ENCODE assay signal across 9 mouse cellular contexts in the genomic region with DNA sequence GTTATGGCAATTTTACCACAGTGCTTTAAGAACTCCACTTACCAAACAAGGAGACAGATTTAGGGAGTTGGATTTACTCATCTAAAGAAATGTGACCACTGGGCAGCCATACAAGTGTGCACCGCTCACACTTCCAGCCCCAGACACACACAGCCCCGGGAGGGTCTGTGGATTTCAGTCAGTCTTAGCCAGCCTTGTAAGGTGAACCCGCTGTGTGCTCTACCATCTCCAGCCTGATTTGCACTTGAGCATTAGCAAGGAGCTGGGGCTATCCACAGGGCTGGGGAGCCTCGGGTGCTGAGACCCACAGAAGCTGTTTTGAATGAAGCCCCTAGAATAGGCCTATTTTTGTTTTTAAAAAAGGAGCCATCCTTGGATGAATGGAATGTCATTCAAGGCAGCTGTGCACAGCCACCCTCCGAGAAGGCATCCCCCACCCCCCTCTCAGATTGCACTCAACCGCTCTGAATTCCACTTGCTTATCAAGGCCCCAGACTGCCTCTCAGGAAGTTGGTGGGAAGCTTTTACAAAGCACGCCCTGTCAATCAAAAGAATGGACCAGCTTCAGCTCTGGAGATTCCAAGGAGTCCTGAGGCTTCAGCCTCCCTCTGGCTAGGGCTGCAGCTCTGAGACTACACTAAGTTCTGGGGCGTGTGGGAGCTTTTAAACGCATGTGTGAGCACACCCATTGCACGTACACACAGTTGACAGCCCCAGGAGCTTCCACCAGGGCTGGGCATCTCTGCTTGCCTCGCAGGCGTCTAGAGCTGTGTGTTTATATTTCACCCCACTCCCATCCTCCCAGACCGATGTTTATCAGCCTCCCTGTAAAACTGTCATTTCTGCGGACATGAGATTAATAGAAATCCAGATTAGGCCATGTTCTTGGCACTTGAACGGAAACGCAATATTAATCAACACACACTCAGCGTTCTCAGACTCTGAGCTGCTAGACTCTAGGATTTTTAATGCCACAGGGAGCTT. TPM values are rescaled to one million over a fixed set of nuclear protein-coding genes. Genes with fewer than 3 reads are reported as not detected.
A peak's percentile ranks its signal among the peaks of the same experiment; 100 is the strongest.
DNase-seq lines count a peak whose midpoint lies in the region; ATAC-seq and TF ChIP-seq lines count a peak whose summit lies in the region.
"Had no signal": no experiment of that assay in that cellular context is flagged by ENCODE, and none has a peak within 500 bp of the region (broad histone marks: within the 10 kb centered on the region; RNA-seq: fewer than 3 reads in every experiment).

No protein-coding gene starts in this region.

- TF ChIP-seq CTCF in kidney, adult 2 months (conservative IDR thresholded peaks at IDR 0.05; ENCODE audit: insufficient read depth, insufficient read length, low read depth, low read length): no peak

- 41% methylated on average over 17 of the region's 17 CpGs for WGBS in kidney, adult 2 months
- 18% methylated on average over 17 of the region's 17 CpGs for WGBS in embryonic facial prominence, embryonic 14.5 days
- 10% methylated on average over 17 of the region's 17 CpGs for WGBS in kidney, embryonic 16.5 days

- H3K36me3 ChIP-seq in kidney, adult 2 months (ENCODE audit: control insufficient read depth, insufficient read depth, low read length): no peaks in the 10 kb centered on the region; the same call in none of the 2 replicates
- peaks cover 7% of the 10 kb centered on the region; the same call in 1 of the 2 replicates for H3K36me3 ChIP-seq in embryonic facial prominence, embryonic 14.5 days (ENCODE audit: control insufficient read depth, insufficient read depth, low read length)
- peaks cover 3% of the 10 kb centered on the region for H3K36me3 ChIP-seq in kidney, embryonic 16.5 days (ENCODE audit: insufficient read depth, low read length)

- no peaks in the 10 kb centered on the region for H3K27me3 ChIP-seq in kidney, adult 2 months (replicated peaks; ENCODE audit: control insufficient read depth, insufficient read depth, low read length)
- H3K27me3 ChIP-seq in embryonic facial prominence, embryonic 14.5 days (replicated peaks; ENCODE audit: control insufficient read depth, insufficient read depth, low read length): no peaks in the 10 kb centered on the region
- no peaks in the 10 kb centered on the region for H3K27me3 ChIP-seq in kidney, embryonic 16.5 days (ENCODE audit: insufficient read depth, low read length)
- H3K27me3 ChIP-seq: Patski had no signal

- TF ChIP-seq POLR2A in kidney, adult 2 months (IDR thresholded peaks at IDR 0.05; ENCODE audit: low read depth, low read length): no peak

- 0 out of 2 replicates have a peak overlapping the region, but pooled peaks have one; percentile 32 for H3K27ac ChIP-seq in kidney, adult 2 months (ENCODE audit: insufficient read depth, low read depth, low read length)
- H3K27ac ChIP-seq in embryonic facial prominence, embryonic 14.5 days (replicated peaks; ENCODE audit: low read depth, low read length): peak overlapping the region; percentile 68
- H3K27ac ChIP-seq in kidney, embryonic 16.5 days (ENCODE audit: low read length): peak overlapping the region; percentile 66

- H3K4me1 ChIP-seq in kidney, adult 2 months (ENCODE audit: control insufficient read depth, insufficient read depth, low read length): peaks cover 8% of the 10 kb centered on the region; the same call in 1 of the 2 replicates
- H3K4me1 ChIP-seq in embryonic facial prominence, embryonic 14.5 days (ENCODE audit: control insufficient read depth, insufficient read depth, low read length): peaks cover 32% of the 10 kb centered on the region
- peaks cover 46% of the 10 kb centered on the region for H3K4me1 ChIP-seq in kidney, embryonic 16.5 days (ENCODE audit: insufficient read depth, low read length)

- DNase-seq in kidney, adult 2 months: peak; percentile 59
- no peak for DNase-seq in kidney, adult 18-20 months
- peak; percentile 88 for DNase-seq in embryonic facial prominence, embryonic 14.5 days (ENCODE audit: low spot score)
- peak; percentile 79 for DNase-seq in mesoderm, embryonic 11.5 days (ENCODE audit: low read depth, low spot score)
- DNase-seq in thymus, postnatal 4 days: no peak
- no peak for DNase-seq in layer of hippocampus, adult 18-20 months (ENCODE audit: low spot score in 2 of 2)

- no peaks in the 10 kb centered on the region for H3K9me3 ChIP-seq in embryonic facial prominence, embryonic 14.5 days (ENCODE audit: control insufficient read depth, low read length)
- no peaks in the 10 kb centered on the region for H3K9me3 ChIP-seq in kidney, embryonic 16.5 days (ENCODE audit: low read length)

- H3K4me3 ChIP-seq in kidney, adult 2 months (ENCODE audit: insufficient read depth, low read depth, low read length): no peak overlapping the region
- no peak overlapping the region for H3K4me3 ChIP-seq in embryonic facial prominence, embryonic 14.5 days (ENCODE audit: low read depth, low read length)
- no peak overlapping the region for H3K4me3 ChIP-seq in kidney, embryonic 16.5 days (ENCODE audit: low read length)

- peak; percentile 74 for ATAC-seq in embryonic facial prominence, embryonic 14.5 days (ENCODE audit: low read depth)
- peak; percentile 81 for ATAC-seq in kidney, embryonic 16.5 days (ENCODE audit: low FRiP score, low TSS enrichment)
- no peak for ATAC-seq in erythroid progenitor cell, adult 5-6 weeks (replicated peaks; ENCODE audit: low FRiP score, poor library complexity, severe bottlenecking)
- ATAC-seq: Patski had no signal

- no peak overlapping the region for H3K9ac ChIP-seq in embryonic facial prominence, embryonic 14.5 days (ENCODE audit: low read depth, low read length)
- 0 out of 2 replicates have a peak overlapping the region, but pooled peaks have one; percentile 25 for H3K9ac ChIP-seq in kidney, embryonic 16.5 days (replicated peaks; ENCODE audit: low read length)

- no peak overlapping the region for H3K4me2 ChIP-seq in embryonic facial prominence, embryonic 14.5 days (ENCODE audit: low read depth, low read length)
- H3K4me2 ChIP-seq in kidney, embryonic 16.5 days (replicated peaks; ENCODE audit: low read depth, low read length): peak overlapping the region; percentile 24; the same call in 1 of the 2 replicates

RNA-seq across cellular contexts. Expression of gene Nuak1, which starts 57.2 kb away (rescaled TPM):
- polyA plus RNA-seq in kidney, adult 2 months (2012; rRNA removed): 12.2 and 12.3 TPM in 2 replicates
- 3.3 and 3.7 TPM in 2 replicates for polyA plus RNA-seq in embryonic facial prominence, embryonic 14.5 days (2014; fragmentation: Nextera tagmentation; extraction: Ambion mirVana)
- polyA plus RNA-seq in kidney, embryonic 16.5 days (2015; fragmentation: Nextera tagmentation; extraction: Ambion mirVana): 3.2 and 3.6 TPM in 2 replicates
- 2.1 and 4.0 TPM in 2 replicates for total RNA-seq in erythroid progenitor cell, adult 5-6 weeks (2015; ENCODE audit: low replicate concordance)
- 0.64 and 1.4 TPM in 2 replicates for total RNA-seq in erythroid progenitor cell, adult 5-6 weeks (2017; ENCODE audit: low replicate concordance)
- 10 to 100 TPM; 62.7 to 66.4 TPM for total RNA-seq in layer of hippocampus, adult 18-20 months (2021)

Comparison
In these comparisons a context has a peak if more than half of its experiments do, and no peak if none do; other contexts are left out.
1. DNase-seq: peak in kidney, adult 2 months (single experiment), embryonic facial prominence, embryonic 14.5 days (single experiment) and mesoderm, embryonic 11.5 days (single experiment); none in kidney, adult 18-20 months (single experiment), thymus, postnatal 4 days (single experiment) and layer of hippocampus, adult 18-20 months (0 of 2).
2. Peak in every context shown above with its lines, with median percentiles within 50 percentile points of each other: H3K27ac ChIP-seq.